Mouse (Mus musculus) small intestine, adult 2 months (tissue): ENCODE measurements around the gene Snx20.

Experiments
- CTCF ChIP-seq: fragments of 200-500 bp; IDR thresholded peaks from 2 replicates; pipeline ENCODE4 v1.5.1; 2012; ENCODE audit warnings: low read depth, mild to moderate bottlenecking, control low read depth, inconsistent platforms, low read length, moderate library complexity, mixed read lengths; ENCODE audit not compliant: insufficient replicate concordance, insufficient read length; ENCODE audit errors: extremely low read depth
- POLR2A ChIP-seq: fragments of 200-500 bp; IDR thresholded peaks from 2 replicates; pipeline ENCODE4 v1.6.1; 2012; ENCODE audit warnings: low read depth, mild to moderate bottlenecking, control low read depth, inconsistent platforms, low read length, moderate library complexity

- TF ChIP-seq CTCF (no peak), POLR2A (no peak)
Measured at GRCm38 (mm10) chr8:88670782-88671181, 34.9 kb upstream of the Snx20 start.
